Mouse (Mus musculus) megakaryocyte-erythroid progenitor cell, adult 5 weeks (primary cell): ENCODE results near the gene Astn1. TPM values are rescaled to one million over a fixed set of nuclear protein-coding genes. Genes with fewer than 3 reads are reported as not detected.

ENCODE experiments used
- polyA plus RNA-seq: library from polyadenylated mRNA; stranded (reverse); fragments of >175 nt; gene quantifications from 2 replicates; pipeline ENCODE4 v1.2.3, GENCODE M21; 2012

The Astn1 gene
- polyA plus RNA-seq: 0.10 TPM in 1 of 2 replicates, not detected in the other

GRCm38 (mm10) chr1:158361964-158362291 is at the start of gene Astn1:
Gene Astn1, plus strand, starts transcription at chr1:158362273.

GRCm38 (mm10) chr1:158356051-158356461 is 6.0 kb upstream of the Astn1 start, which contains the start of gene Brinp2:
Gene Brinp2, minus strand, starts transcription at chr1:158356326.

Other genes with a start within 250 kb of the Astn1 start
- not detected in 2 replicates for gene Brinp2, start 5.9 kb upstream of the Astn1 start, polyA plus RNA-seq